Mouse (Mus musculus): ENCODE data around the gene Vmn2r91. TPM values are rescaled to one million over a fixed set of nuclear protein-coding genes. Genes with fewer than 3 reads are reported as not detected.
"Not testable (repeated sequence)": the region's sequence is repeated elsewhere in the genome, so short reads cannot be mapped to it uniquely, and the experiment has no call there.

Gene Vmn2r91
- not detected in 2 replicates for polyA plus RNA-seq (2016; fragmentation: Nextera tagmentation; extraction: Ambion mirVana)

DNA sequence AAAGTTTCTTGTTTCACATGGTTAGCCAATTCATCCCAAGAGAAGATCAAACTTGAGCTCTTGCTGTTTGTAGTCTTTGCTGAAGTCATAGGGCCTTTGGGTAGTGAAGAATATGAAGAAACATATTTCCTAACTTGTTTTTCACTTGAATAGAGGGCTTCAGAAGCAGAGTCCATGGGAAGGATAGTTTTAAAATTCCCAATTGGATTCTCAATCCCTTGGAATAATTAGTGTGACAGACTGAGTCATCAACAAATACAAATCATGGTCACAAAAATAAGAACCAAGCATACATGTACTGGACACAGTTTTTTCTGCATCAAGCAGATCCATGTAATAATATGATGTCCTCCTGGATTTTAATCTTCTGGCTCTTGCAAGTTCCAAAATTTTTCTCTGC lies at the start of gene Vmn2r91:
Vmn2r91 (plus strand) TSS at position 301 of the 400 bp plus-strand sequence.
- H3K4me1 ChIP-seq; H3K27ac ChIP-seq (replicated peaks); H3K27me3 ChIP-seq (ENCODE audit: low read depth, poor library complexity, severe bottlenecking); H3K4me3 ChIP-seq; H3K36me3 ChIP-seq; H3K9me3 ChIP-seq (replicated peaks); DNase-seq (ENCODE audit: low spot score): not testable (repeated sequence)

DNA sequence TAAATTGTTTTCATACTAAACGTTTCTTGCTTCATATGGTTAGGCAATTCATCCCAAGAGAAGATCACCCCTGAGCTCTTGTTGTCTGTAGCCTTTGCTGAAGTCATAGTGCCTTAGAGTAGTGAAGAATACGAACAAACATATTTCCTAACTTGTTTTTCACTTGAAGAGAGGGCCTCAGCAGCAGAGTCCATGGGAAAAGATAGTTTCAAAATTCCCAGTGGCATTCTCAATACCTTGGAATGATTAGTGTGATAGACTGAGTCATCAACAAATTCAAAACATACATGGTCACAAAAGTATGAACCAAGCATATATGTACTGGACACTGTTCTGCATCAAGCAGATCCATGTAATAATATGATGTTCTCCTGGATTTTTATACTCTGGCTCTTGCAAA lies 35.7 kb upstream of the Vmn2r91 start, which contains the start of gene Vmn2r124:
Vmn2r124 (plus strand) TSS at position 301 of the 400 bp plus-strand sequence.
- Histone ChIP-seq H3K36me3 (no peaks in the 10 kb centered on the region), H3K9me3 (replicated peaks) (no peaks in the 10 kb centered on the region), H3K27me3 (ENCODE audit: low read depth, poor library complexity, severe bottlenecking) (no peaks in the 10 kb centered on the region), H3K27ac (replicated peaks) (no peak within 1 kb of the TSS), H3K4me3 (no peak within 1 kb of the TSS), H3K4me1 (no peaks in the 10 kb centered on the region)
- DNase-seq (ENCODE audit: low spot score), result no peak
- 70% methylated on average over 2 of the region's 2 CpGs for WGBS

DNA sequence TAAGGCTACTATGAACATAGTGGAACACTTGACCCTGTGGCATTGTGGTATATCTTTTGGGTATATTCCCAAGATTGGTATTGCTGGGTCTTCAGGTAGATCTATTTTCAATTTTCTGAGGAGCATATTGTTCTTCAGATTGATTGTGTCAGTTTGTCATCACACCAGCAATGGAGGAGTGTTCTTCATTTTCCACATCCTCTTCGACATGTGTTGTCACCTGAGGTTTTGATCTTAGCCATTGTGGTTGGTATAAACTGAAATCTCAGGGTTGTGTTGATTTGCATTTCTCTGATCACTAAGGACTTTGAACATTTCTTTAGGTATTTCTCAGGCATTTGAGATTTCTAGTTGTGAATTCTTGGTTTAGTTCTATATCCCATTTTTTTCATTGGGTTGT lies 10.8 kb downstream of the Vmn2r91 start:
- H3K4me3 ChIP-seq; H3K9me3 ChIP-seq (replicated peaks); DNase-seq (ENCODE audit: low spot score); H3K27me3 ChIP-seq (ENCODE audit: low read depth, poor library complexity, severe bottlenecking); H3K36me3 ChIP-seq; H3K27ac ChIP-seq (replicated peaks); H3K4me1 ChIP-seq: not testable (repeated sequence)
- WGBS, result 77% methylated on average over 1 of the region's 1 CpGs

DNA sequence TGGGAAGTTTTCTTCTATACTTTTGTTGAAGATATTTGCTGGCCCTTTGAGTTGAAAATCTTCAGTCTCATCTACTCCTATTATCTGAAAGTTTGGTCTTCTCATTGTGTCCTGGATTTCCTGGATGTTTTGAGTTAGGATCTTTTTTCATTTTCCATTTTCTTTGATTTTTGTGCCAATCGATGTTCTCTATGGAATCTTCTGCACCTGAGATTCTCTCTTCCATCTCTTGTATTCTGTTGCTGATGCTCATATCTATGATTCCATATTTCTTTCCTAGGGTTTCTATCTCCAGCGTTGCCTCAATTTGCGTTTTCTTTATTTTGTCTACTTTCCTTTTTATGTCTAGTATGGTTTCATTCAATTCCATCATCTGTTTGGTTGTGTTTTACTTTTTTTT lies 17.4 kb downstream of the Vmn2r91 start:
- not testable (repeated sequence) for DNase-seq (ENCODE audit: low spot score); H3K4me1 ChIP-seq; H3K36me3 ChIP-seq; H3K4me3 ChIP-seq; H3K27me3 ChIP-seq (ENCODE audit: low read depth, poor library complexity, severe bottlenecking); H3K27ac ChIP-seq (replicated peaks); H3K9me3 ChIP-seq (replicated peaks)
- 86% methylated on average over 3 of the region's 3 CpGs for WGBS

DNA sequence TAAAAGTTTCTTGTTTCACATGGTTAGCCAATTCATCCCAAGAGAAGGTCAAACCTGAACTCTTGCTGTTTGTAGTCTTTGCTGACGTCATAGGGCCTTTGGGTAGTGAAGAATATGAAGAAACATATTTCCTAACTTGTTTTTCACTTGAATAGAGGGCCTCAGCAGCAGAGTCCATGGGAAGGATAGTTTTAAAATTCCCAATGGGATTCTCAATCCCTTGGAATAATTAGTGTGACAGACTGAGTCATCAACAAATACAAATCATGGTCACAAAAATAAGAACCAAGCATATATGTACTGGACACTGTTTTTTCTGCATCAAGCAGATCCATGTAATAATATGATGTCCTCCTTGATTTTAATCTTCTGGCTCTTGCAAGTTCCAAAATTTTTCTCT lies 66.8 kb downstream of the Vmn2r91 start, which contains the start of gene Vmn2r92:
Vmn2r92 (plus strand) TSS at position 301 of the 400 bp plus-strand sequence.
- H3K4me1 ChIP-seq; H3K36me3 ChIP-seq; H3K27me3 ChIP-seq (ENCODE audit: low read depth, poor library complexity, severe bottlenecking); H3K4me3 ChIP-seq; H3K27ac ChIP-seq (replicated peaks); H3K9me3 ChIP-seq (replicated peaks); DNase-seq (ENCODE audit: low spot score): not testable (repeated sequence)
- WGBS, result 71% methylated on average over 1 of the region's 1 CpGs

DNA sequence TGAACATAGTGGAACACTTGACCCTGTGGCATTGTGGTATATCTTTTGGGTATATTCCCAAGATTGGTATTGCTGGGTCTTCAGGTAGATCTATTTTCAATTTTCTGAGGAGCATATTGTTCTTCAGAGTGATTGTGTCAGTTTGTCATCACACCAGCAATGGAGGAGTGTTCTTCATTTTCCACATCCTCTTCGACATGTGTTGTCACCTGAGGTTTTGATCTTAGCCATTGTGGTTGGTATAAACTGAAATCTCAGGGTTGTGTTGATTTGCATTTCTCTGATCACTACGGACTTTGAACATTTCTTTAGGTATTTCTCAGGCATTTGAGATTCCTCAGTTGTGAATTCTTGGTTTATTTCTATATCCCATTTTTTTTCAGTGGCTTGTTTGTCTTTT lies 76.4 kb downstream of the Vmn2r91 start:
- DNase-seq (ENCODE audit: low spot score); H3K27me3 ChIP-seq (ENCODE audit: low read depth, poor library complexity, severe bottlenecking); H3K27ac ChIP-seq (replicated peaks); H3K4me3 ChIP-seq; H3K36me3 ChIP-seq; H3K4me1 ChIP-seq: not testable (repeated sequence)
- H3K9me3 ChIP-seq (replicated peaks), result peaks cover 18% of the 10 kb centered on the region; the same call in 1 of the 2 replicates
- 70% methylated on average over 2 of the region's 2 CpGs for WGBS

Other genes with a start within 250 kb of the Vmn2r91 start
- gene Has1, start 229.8 kb upstream of the Vmn2r91 start, polyA plus RNA-seq (2016; fragmentation: Nextera tagmentation; extraction: Ambion mirVana), result 0.65 and 0.83 TPM in 2 replicates
- gene Fpr1, start 201.1 kb upstream of the Vmn2r91 start, polyA plus RNA-seq (2016; fragmentation: Nextera tagmentation; extraction: Ambion mirVana), result not detected in 2 replicates
- not detected in 2 replicates for gene Fpr2, start 197.2 kb upstream of the Vmn2r91 start, polyA plus RNA-seq (2016; fragmentation: Nextera tagmentation; extraction: Ambion mirVana)
- gene Fpr3, start 197.2 kb upstream of the Vmn2r91 start, polyA plus RNA-seq (2016; fragmentation: Nextera tagmentation; extraction: Ambion mirVana), result not detected in 2 replicates
- not detected in 2 replicates for gene Fpr-rs4, start 63.3 kb upstream of the Vmn2r91 start, polyA plus RNA-seq (2016; fragmentation: Nextera tagmentation; extraction: Ambion mirVana)
- not detected in 2 replicates for gene Vmn2r124, start 35.6 kb upstream of the Vmn2r91 start, polyA plus RNA-seq (2016; fragmentation: Nextera tagmentation; extraction: Ambion mirVana)
- gene Vmn2r92, start 66.9 kb downstream of the Vmn2r91 start, polyA plus RNA-seq (2016; fragmentation: Nextera tagmentation; extraction: Ambion mirVana), result not detected in 2 replicates
- gene Vmn2r94, start 192.7 kb downstream of the Vmn2r91 start, polyA plus RNA-seq (2016; fragmentation: Nextera tagmentation; extraction: Ambion mirVana), result not detected in 2 replicates
- not detected in 2 replicates for gene Vmn2r93, start 213.1 kb downstream of the Vmn2r91 start, polyA plus RNA-seq (2016; fragmentation: Nextera tagmentation; extraction: Ambion mirVana)